Mouse (Mus musculus) spleen, adult 12 weeks (tissue): Measurements from ENCODE around the gene Gm12216.

Experiments
- DNase-seq: peaks from one replicate; pipeline ENCODE4 v3.0.0; 2022; ENCODE audit warnings: low spot score

Gm12216 gene

DNA sequence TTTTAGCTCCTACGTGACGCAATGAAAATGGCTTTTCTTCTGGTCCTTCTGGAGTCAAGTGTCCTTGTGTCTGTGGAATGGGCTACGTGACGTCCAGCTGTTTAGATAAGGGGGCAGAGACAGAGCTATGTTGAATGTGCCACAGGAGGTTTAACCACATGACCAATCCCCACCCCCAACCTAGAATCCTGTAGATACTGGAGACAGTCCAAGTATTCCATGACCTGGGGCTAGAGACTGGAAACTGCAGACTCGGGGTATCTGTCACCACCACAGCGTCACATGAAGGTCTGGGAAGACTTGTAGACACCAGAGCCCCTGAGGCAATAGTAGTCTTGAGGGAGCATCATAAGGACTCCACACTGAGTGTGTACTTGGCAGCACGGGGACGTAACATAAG is 63.2 kb downstream of the Gm12216 start:
- DNase-seq: no peak

DNA sequence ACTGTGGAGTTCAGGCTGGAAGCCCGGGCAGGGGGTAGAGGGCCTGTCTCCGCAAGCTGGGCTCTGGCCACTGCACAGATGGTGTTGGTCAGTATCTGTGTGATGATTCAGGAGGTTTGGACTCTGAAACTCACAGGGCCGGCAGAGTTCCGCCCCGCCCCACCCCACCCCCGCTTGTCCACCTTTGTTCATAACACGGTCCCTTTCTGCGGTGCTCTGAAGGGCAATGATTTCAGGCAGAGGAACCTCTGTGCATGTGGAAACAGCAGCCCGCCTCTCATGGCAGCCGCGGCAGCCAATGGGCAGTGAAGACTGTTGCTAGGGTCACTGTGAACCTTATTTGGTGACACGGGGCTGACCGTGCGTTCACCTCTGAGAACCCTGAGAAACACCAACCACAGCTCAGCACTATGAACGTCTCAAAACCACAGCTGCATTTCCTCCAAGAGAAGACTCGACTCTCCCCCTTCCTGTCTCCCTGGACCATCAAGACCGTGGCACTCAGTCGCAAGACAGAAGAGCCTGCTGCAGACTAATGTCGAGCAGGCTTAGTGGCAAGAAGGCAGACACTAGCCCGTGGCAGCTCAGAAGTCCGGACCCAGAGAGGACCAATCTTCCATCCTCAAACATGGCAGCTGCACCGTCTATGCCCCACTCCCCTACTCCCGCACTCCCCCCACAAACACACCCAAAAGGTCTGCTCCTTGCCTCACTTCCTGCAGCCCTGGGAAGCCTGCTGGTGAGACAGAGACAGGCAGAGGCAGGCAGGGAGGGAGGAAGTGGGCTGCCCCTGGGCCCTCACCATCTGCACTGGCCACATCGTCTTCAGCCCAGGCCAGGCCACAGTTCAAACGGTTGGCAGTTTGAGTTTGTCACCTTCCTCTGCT is 64.1 kb downstream of the Gm12216 start:
- DNase-seq: peak; percentile 29

DNA sequence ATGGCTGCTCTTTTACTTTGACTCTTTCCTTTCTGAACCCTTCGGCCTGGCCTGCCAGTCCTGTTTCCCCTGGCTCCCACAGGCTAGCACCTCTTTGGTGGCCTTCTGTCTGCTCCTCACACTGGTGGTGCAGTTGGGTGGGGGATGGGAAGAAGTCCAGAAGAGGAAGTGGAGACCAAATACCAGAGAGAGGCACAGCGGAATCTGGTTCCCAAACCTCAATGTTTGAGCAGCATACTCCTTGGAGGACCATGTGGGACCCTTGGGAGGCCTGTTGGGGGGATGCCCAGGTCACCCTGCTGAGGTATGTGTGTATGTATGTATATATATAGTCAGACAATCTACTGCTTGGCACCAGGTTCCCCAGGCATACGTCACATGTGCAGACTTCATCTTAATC is 65.0 kb downstream of the Gm12216 start:
- no peak for DNase-seq

DNA sequence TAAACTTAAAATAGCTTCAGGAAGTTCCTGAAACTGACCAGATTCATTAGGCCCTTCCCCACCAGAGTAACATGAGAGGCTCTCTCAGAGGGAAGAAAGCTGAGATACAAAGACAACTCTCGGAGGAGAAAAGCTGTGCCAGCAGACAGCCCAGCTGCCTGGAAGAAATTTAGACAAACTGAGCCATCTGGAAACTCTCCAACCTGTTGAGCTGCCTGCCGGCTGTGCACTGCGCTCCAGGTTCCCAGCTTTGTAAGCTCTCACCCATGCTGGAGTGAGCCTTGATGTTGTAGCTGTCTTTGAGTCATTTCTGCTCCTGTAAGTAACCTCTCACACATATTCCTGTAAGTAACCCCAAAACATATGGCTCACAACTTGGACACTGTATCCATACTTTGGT is 66.1 kb downstream of the Gm12216 start:
- DNase-seq: no peak

DNA sequence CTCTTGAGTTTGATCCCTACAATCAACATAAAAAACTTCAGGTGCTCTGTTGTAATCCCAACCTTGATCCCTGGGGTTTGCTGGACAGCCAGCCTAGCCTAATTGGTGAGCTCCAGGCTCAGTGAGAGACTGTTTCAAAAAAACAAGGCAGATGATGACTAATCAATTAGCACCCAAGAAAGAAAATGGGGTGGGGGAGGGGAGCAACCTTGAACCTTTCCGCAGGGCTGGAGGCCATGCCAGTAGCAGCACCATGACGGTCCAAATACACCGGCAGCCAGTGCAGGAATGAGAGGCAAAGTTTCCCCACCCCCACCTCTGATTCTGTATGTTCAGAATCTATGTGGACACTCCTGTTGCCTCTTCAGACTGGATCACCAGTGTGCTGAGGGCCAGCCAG is 69.8 kb downstream of the Gm12216 start:
- DNase-seq: no peak

DNA sequence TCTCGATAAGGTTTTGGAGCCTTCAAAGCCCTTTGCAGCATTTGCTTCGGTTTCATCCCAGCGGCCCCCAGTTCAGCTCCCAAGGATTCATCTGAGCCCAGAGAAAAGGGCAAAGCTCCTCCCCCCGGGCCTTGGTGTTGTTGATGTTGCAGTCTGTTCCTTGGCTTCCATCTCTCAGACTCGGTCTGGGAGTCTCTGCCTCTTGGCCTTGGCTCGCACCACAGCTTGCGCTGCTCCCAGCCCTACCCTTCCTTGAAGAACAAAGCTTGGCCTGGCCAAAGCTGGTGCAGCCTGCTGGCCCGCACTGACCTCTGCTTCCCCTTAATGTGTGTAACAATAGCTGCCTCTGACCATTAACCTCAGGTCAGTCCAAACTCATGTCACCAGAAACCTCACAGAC is 70.9 kb downstream of the Gm12216 start:
- DNase-seq: no peak

DNA sequence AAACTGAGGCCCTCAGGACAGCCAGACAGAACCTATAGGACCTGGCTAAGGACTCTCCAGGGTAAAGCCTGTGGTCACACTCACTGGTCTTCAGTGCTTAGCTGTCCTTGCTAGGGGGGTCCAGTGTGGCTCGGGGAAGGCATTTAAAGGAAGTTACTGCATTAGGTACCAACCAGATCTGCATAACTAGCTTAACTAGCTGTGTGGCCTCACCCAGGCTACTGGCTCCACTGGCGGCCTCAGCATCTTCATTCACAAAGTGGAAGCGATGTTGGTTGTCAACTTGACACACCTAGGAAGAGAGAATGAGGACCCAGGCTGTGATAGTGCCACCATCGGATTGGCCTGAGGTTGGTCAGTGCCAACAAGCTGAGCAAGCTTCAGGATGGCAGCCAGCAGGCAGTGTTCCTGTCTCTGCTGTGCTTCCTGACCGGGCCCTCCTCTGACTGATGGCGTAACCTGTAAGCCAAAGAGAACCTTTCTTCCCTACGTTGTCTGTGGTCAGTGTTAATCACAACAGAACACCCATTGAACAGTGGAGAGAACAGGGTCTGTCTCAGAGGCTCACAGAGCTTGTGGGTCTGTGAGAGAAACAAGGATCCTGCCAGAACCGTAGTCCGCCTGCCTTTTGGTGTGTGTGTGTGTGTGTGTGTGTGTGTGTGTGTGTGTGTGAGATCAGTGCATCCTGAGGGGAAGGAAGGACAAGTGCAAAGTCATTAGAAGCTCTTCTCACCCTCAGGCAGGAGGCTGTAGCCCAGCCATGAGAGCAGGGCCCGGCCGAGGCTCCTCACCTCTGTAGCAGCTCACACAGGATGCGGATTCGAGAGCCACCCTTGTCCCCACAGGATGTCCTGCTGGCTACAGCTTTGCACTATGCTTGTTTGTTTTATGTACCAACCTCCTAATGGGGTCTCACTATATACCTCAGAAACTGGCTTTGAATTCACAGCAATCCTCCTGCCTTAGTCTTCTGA is 72.7 kb downstream of the Gm12216 start:
- DNase-seq: no peak

DNA sequence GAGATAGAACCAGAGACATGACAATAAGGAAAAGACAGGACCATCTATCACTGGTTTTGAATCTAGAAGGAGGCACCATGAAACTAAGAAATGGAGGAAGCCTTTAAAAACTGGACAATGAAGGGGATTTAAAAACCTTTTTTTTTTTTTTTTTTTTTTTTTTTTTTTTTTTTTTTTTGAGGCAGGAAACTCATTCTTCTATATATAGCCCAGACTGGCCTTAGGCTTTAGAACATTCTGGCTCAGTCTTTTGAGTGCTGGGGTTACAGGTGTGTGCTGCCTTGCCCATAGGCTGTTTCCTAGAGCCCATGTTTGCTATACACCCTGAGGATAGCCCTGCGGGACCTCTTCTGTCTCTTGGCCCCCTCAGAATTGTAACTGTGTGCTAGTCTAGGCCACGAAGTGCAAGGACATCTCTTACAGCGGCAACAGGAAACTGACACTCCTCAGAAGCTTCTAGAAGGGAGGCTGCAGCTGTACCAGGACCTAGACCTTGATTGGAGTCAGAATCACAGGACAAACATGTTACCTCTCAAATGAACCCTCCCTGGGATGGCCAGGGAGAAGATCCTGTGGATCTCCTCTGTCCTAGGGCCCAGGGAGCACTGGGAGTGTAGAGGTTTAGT is 73.6 kb downstream of the Gm12216 start:
- no peak for DNase-seq

DNA sequence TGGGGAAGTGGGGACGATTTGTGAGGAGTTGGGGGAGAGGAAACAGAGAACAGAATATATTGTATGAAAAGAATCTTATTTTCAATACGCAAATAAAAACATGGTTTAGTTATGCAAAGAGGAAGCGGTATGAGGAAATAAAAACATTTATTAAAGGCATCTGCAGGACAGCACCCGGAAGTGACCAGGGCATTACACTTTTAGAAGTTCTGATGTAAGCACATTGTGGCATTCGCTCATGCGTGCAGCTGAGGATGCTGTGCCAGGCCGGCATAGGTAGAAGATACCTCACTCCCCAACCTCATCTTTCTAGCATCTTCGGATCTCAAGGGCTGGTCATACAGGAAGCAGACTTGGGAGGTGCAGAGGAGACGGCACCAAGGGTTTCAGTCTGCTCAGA is 75.8 kb downstream of the Gm12216 start:
- no peak for DNase-seq

DNA sequence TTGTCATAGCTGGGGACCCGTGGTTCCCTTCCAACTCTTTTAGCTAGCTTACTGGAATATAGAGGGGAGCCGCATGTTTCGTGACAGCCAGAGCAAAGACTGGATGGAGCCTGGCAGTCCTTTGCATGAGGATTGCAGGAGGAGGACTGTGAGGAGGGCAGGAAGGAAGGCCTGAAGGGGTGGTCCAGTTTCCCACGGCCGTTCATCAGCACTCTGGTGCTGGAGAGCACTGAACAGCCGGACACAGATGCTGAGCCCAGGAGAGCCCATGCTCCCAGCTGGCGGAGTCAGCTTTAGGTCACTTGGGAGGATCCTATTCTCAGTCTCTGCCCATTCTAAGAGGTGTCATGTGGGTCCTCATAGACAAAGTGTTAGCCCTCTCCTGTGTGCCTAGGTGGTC is 77.1 kb downstream of the Gm12216 start:
- DNase-seq: no peak

DNA sequence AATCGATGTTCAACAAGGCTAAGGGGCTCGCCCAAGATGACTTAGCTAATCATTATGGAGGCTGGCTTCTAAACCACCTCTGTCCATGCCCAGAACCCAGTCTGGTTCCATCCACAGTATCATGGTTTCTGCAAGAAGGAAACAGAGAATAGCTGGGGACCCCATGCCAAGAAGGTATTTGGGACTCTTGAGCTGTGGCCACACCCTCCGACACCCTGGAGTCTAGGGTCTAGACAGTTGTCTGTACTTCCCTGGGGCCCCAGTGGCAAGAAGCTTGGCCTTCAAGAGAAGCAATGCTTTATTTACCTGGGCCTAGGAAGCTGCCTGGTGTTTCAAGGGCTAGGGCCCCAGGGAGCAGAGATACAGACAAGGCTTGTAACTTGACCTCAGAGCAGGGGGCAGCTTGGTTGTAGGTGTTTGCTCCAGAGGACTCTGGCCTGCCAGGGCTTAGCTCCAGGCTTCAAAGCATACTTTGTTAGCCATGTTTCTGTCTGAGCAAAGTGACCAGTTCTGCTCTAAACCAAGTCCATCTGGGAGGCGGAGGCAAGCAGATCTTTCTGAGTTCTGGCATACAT is 77.8 kb downstream of the Gm12216 start:
- no peak for DNase-seq

DNA sequence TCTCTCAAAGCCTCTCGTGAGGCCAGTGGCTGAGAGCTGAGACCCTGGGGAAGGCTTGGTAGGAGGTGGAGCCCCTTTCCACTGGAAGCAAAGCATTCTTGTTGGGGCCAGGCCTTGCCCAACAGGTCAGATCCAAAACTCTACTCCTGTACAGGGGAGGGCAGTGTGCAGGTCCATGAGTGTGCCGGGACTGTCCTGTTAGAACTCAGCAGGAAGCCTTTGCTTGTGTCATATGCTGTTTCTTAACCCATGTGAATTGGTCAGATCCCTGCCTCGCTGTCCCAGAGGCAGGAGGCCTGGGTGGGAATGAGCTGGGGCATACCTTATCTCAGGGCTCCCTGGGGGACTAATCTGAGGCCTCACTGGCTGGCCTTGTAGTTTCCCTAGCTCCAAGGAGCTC is 78.8 kb downstream of the Gm12216 start:
- DNase-seq: no peak

DNA sequence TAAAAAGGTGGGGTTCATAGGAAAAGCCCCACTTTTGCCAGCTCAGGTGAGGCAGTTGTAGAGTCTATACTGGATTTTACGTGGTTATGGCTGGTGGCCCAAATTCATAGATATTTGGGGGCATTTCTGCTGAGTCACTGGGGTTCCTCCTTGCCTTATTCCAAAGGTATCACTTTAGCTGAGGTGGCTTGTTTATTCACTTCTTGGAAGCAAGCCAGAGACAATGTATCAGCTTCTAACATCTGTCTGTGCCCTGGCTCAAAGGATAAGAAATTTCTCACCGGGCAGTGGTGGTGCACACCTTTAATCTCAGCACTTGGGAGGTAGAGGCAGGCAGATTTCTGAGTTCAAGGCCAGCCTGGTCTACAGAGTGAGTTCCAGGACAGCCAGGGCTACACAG is 79.2 kb downstream of the Gm12216 start:
- DNase-seq: no peak

DNA sequence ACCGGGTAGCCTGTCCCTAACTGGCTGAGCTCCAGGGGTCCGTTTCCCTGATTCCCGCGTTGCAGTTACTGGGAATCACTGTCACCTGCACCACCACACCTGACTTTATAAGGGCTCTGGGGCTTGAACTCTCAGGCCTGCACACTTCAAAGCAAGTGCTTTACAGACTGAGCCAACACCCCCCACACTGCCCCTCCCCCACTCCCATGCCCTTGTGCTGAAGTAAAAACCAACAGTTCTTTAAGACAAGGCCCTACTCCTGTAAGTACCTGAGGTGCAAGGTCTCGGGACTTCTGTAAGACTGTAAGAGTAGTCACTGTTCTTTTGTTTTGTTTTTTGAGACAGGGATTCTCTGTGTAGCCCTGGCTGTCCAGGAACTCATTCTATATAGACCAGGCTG is 80.6 kb downstream of the Gm12216 start:
- DNase-seq: no peak

DNA sequence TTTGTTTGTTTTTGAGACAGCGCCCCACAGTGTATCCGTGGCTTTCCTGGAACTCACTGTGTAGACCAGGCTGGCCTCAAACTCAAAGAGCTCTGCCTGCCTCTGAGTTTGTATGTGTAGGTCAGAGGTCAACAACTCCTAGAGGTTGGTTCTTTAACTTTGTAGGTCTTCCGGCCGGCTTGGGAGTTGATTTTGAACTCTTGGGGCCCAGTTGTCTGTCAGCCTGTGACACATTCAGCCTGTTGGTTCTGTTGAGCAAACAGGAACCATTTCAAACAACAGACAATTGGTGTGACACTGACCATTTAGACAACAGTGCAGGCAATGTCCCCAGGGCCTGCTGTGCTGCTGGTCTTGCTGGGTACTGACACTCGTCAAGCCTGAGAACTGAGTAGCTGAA is 81.3 kb downstream of the Gm12216 start:
- no peak for DNase-seq

DNA sequence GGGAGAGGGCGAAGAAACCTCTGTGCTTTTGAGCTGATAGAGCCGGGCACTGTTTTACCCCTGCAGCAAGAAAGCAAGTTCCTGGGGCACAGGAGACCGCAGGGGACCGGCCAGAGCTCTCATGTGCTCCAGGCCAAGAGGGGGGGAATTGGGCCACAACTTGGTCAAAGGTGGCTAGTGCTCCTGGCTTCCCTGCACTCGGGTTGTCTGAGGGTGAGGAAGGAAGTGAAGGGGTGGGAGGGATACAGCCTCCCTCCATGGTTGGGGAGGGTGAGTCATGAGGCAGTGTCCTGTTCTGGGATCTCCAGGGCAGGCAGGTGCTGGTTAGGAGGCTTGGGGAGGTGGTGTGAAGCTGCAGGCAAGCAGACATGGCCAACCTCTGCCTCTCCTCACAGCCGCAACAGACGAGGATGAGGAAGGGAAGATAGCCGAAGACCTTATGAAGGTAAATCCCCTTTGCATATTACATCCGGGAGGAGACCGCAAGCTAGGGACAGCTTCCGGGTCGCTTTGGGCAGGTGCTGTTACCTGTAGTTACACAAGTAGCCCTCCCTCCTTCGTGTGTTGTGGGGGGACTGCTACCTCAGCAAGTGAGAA is 84.3 kb downstream of the Gm12216 start:
- no peak for DNase-seq

DNA sequence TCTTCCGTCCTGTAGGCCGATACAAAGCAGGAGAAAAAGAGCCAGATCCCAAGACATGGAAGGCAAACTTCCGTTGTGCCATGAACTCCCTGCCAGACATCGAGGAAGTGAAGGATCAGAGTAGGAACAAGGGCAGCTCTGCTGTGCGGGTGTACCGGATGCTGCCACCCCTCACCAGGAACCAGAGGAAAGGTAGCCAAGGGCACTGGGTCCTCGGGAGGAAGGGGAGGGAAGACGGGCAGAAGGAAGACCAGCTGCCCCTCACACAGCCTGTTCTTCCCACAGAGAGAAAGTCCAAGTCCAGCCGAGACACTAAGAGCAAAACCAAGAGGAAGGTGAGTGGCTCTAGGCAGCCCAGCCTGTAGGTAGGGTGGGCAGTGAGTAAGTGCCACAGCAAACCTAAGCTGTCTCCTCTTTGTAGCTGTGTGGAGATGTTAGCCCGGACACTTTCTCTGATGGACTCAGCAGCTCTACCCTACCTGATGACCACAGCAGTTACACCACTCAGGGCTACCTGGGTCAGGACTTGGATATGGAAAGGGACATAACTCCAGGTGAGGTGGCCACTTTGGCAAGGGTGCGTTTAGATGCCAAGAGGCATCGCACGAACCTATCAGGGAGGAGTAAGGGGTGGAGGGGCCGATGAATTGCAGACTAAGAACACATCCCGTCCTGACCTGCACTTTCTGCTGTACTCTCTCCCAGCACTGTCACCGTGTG is 85.3 kb downstream of the Gm12216 start:
- DNase-seq: no peak

DNA sequence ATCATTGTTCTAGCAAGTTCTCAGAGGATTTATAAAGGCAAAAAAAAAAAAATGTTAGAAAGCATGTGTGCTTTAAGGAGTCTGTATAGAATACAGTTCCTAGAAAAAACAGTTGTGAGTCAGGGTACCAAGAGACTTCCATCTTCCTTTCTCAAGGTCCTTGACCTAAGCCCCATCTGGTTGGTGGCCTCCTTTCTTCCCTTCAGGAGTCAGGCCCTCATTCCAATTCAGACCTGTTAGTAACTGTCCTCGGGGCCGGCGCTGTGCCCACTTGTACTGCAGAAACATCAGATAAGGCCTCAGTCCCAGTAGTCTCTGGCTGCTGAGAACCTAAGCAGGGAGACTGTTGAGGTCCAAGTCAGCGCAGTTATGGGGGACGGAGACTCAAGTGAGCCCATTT is 86.0 kb downstream of the Gm12216 start, which contains the start of gene Gm17334:
TSS of gene Gm17334 (minus strand) at position 101 of the 400 bp plus-strand sequence.
- DNase-seq: no peak

DNA sequence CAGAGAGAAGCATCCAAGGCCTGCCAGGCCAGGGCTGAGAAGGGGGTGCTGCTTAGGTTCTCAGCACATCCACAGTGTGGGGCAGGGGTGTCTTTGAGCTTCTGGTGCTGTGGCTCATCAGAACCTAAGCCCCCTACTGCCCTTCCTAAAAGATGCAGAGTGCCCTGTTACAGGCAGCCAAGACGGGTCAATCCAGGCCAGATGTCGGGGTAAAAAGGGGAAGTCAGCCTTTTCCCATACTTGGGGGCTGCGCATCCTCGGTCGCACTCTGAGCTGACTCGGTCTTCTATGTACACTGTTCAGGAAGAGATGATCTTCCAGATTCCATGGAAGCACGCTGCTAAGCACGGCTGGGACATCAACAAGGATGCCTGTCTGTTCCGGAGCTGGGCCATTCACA is 86.5 kb downstream of the Gm12216 start:
- DNase-seq: no peak

DNA sequence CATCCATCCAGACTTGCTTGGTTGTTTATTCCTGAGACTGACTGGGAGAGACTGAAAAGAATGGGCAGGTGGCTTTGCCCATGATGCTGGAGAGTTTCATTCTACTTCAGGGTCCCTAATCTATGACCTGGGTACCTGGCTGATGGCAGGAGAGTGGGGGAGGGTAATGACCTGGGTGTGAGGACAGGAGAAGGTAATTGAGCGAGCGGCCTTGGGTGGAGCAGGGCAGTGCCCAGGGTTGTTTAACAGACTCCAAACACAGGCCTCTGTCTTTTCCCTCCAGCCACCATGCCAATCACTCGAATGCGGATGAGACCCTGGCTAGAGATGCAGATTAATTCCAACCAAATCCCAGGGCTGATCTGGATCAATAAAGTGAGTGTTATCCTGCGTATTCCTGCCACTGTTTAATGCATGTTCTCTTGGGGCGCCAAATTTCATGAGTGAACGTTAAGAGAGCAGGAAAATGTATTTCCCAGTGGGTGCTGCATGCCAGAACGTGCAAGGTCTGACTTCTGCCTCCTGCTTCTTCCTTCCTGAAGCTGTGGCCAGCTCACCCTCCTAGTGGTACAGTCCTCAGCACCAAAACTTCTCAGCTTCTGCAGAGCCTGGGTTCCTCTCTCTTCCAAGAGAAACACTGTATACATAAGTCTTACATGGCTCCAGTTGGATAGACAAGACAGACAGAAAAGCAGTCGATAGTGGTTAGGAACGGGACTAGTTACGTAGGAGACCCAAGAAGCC is 87.9 kb downstream of the Gm12216 start:
- DNase-seq: no peak
